Comparison of ENCODE assay signal across 28 mouse cellular contexts in genomic region chr10:91153894-91154503, GRCm38 (mm10). TPM values are rescaled to one million over a fixed set of nuclear protein-coding genes. Genes with fewer than 3 reads are reported as not detected.
DNase-seq lines count a peak whose midpoint lies in the region; ATAC-seq lines count a peak whose summit lies in the region.
"Had no signal": no experiment of that assay in that cellular context is flagged by ENCODE, and none has a peak within 500 bp of the region (broad histone marks: within the 10 kb centered on the region; RNA-seq: fewer than 3 reads in every experiment).

No protein-coding gene starts in this region.

- no peak overlapping the region for H3K4me3 ChIP-seq in forebrain, embryonic 12.5 days (replicated peaks)
- H3K4me3 ChIP-seq: embryonic facial prominence, embryonic 12.5 days; embryonic facial prominence, embryonic 15.5 days; forebrain, embryonic 15.5 days; heart, embryonic 12.5 days; heart, embryonic 15.5 days; intestine, embryonic 15.5 days had no signal

- no peak overlapping the region for H3K4me2 ChIP-seq in forebrain, embryonic 12.5 days
- H3K4me2 ChIP-seq: embryonic facial prominence, embryonic 12.5 days; embryonic facial prominence, embryonic 15.5 days; forebrain, embryonic 15.5 days; heart, embryonic 12.5 days; heart, embryonic 15.5 days; hindbrain, embryonic 14.5 days; intestine, embryonic 15.5 days had no signal

- no peaks in the 10 kb centered on the region for H3K4me1 ChIP-seq in forebrain, embryonic 12.5 days
- H3K4me1 ChIP-seq: embryonic facial prominence, embryonic 12.5 days; embryonic facial prominence, embryonic 15.5 days; forebrain, embryonic 15.5 days; intestine, embryonic 15.5 days had no signal

- H3K9me3 ChIP-seq in forebrain, embryonic 12.5 days, result no peaks in the 10 kb centered on the region
- H3K9me3 ChIP-seq: embryonic facial prominence, embryonic 12.5 days; embryonic facial prominence, embryonic 15.5 days; forebrain, embryonic 15.5 days; heart, embryonic 12.5 days; heart, embryonic 15.5 days; intestine, embryonic 15.5 days had no signal

- no peak overlapping the region for H3K27ac ChIP-seq in forebrain, embryonic 12.5 days
- H3K27ac ChIP-seq: embryonic facial prominence, embryonic 12.5 days; embryonic facial prominence, embryonic 15.5 days; forebrain, embryonic 15.5 days; heart, embryonic 15.5 days; hindbrain, embryonic 14.5 days; hindbrain, postnatal 0 days; intestine, embryonic 15.5 days had no signal

- no peak overlapping the region for H3K9ac ChIP-seq in forebrain, embryonic 12.5 days
- H3K9ac ChIP-seq: embryonic facial prominence, embryonic 12.5 days; embryonic facial prominence, embryonic 15.5 days; forebrain, embryonic 15.5 days; heart, embryonic 12.5 days; heart, embryonic 15.5 days; hindbrain, embryonic 14.5 days; intestine, embryonic 15.5 days had no signal

- peak; percentile 79 for DNase-seq in CD4-positive helper T cell, adult 2 months (ENCODE audit: low read depth, low spot score)
- DNase-seq in gastrocnemius, postnatal 36 days, result no peak
- DNase-seq in cerebellum, adult 11-12 months, result no peak
- DNase-seq in thymus, postnatal 0 days (ENCODE audit: low spot score), result no peak
- DNase-seq: adrenal gland, postnatal 10 days; adrenal gland, postnatal 36 days; B cell, adult 2 months; cerebellum, adult 11 months; cerebellum, adult 8-10 months; cerebellum, postnatal 10 days; gastrocnemius, postnatal 10 days; heart, adult 18-20 months; heart, postnatal 10 days; heart, postnatal 4 days; kidney, adult 11 months; kidney, adult 8-10 months had no signal

- peaks cover 95% of the 10 kb centered on the region for H3K36me3 ChIP-seq in forebrain, embryonic 12.5 days (replicated peaks)

- no peaks in the 10 kb centered on the region for H3K27me3 ChIP-seq in forebrain, embryonic 12.5 days
- H3K27me3 ChIP-seq: embryonic facial prominence, embryonic 12.5 days; embryonic facial prominence, embryonic 15.5 days; forebrain, embryonic 15.5 days; heart, embryonic 12.5 days; heart, embryonic 15.5 days; intestine, embryonic 15.5 days had no signal

- 92% methylated on average over 10 of the region's 10 CpGs for WGBS in forebrain, embryonic 12.5 days

- intact Hi-C loops in gastrocnemius, postnatal 36 days (cut with DNase I), result no loop called here

- peak; percentile 75 for ATAC-seq in CD4-positive, CD25-positive, alpha-beta regulatory T cell, adult 4 months
- ATAC-seq in activated CD4-positive, CD25-positive, alpha-beta regulatory T cell, adult 4 months, result peak; percentile 81
- peak; percentile 69 for ATAC-seq in inflammation-experienced regulatory T-cells, adult 6 months
- ATAC-seq in forebrain, embryonic 12.5 days (ENCODE audit: low FRiP score), result no peak
- ATAC-seq: forebrain, embryonic 15.5 days; hindbrain, postnatal 0 days; intestine, embryonic 15.5 days had no signal

RNA-seq across cellular contexts. Expression of gene Tmpo, which starts 27.1 kb away (rescaled TPM):
- polyA plus RNA-seq in CD4-positive, CD25-positive, alpha-beta regulatory T cell, adult 4 months (2017; shearing (Covaris generic)), result 10 to 100 TPM; 35.8 to 68.9 TPM
- polyA plus RNA-seq in activated CD4-positive, CD25-positive, alpha-beta regulatory T cell, adult 4 months (2017; shearing (Covaris generic)), result 10 to 100 TPM; 51.5 to 69.5 TPM
- 10 to 100 TPM; 61.6 to 69.1 (median 61.9) TPM for polyA plus RNA-seq in inflammation-experienced regulatory T-cells, adult 6 months (2017; shearing (Covaris generic))
- 10 to 100 TPM; 52.2 to 57.4 TPM for total RNA-seq in gastrocnemius, postnatal 36 days (2021)
- 426 and 438 TPM in 2 replicates for polyA plus RNA-seq in forebrain, embryonic 12.5 days (2016; fragmentation: Nextera tagmentation; extraction: Ambion mirVana)
- polyA plus RNA-seq in thymus, postnatal 0 days (2015; fragmentation: Nextera tagmentation; extraction: Ambion mirVana), result 234 and 263 TPM in 2 replicates

RNA-seq across cellular contexts. Expression of gene Slc25a3, which starts 30.1 kb away (rescaled TPM):
- 100 to 1,000 TPM; 200 to 224 TPM for polyA plus RNA-seq in CD4-positive, CD25-positive, alpha-beta regulatory T cell, adult 4 months (2017; shearing (Covaris generic))
- polyA plus RNA-seq in activated CD4-positive, CD25-positive, alpha-beta regulatory T cell, adult 4 months (2017; shearing (Covaris generic)), result 100 to 1,000 TPM; 268 TPM
- 100 to 1,000 TPM; 227 to 247 (median 243) TPM for polyA plus RNA-seq in inflammation-experienced regulatory T-cells, adult 6 months (2017; shearing (Covaris generic))
- 1,000 to 10,000 TPM; 1,123 to 1,124 TPM for total RNA-seq in gastrocnemius, postnatal 36 days (2021)
- 359 and 369 TPM in 2 replicates for polyA plus RNA-seq in forebrain, embryonic 12.5 days (2016; fragmentation: Nextera tagmentation; extraction: Ambion mirVana)
- 416 and 468 TPM in 2 replicates for polyA plus RNA-seq in thymus, postnatal 0 days (2015; fragmentation: Nextera tagmentation; extraction: Ambion mirVana)
